Comparison of ENCODE assay signal across 10 mouse cellular contexts in the genomic region with DNA sequence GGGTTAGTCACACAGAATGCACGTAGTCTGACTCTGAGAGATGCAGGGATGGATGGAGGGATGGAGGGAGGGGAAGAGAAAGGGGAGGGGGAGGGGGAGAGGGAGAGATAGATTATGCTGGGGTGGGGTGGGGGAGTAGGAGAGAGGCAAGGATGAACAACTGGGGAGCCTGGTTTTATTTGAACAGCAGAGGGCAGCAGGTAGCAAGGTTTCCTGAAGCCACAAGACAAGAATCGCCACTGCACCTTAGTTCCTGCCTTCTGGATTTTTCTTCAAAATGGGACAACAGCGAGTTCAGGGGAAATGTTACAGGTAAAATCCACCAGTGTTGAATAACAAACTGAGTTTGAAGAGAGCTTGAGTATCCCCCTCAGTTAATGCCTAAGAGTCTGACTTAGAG. TPM values are rescaled to one million over a fixed set of nuclear protein-coding genes. Genes with fewer than 3 reads are reported as not detected.
DNase-seq lines count a peak whose midpoint lies in the region; ATAC-seq and TF ChIP-seq lines count a peak whose summit lies in the region.
"Had no signal": no experiment of that assay in that cellular context is flagged by ENCODE, and none has a peak within 500 bp of the region (broad histone marks: within the 10 kb centered on the region; RNA-seq: fewer than 3 reads in every experiment).

No protein-coding gene starts in this region.

- no peak overlapping the region for H3K27ac ChIP-seq in intestine, postnatal 0 days (ENCODE audit: low read depth, low read length)
- no peak overlapping the region for H3K27ac ChIP-seq in intestine, embryonic 15.5 days
- H3K27ac ChIP-seq in CH12.LX (ENCODE audit: insufficient read depth, low read depth): no peak overlapping the region
- no peak overlapping the region for H3K27ac ChIP-seq in embryonic facial prominence, embryonic 10.5 days (replicated peaks)
- H3K27ac ChIP-seq in layer of hippocampus, adult 2 months: no peak overlapping the region
- no peak overlapping the region for H3K27ac ChIP-seq in forebrain, embryonic 15.5 days (replicated peaks)
- H3K27ac ChIP-seq: liver, embryonic 13.5 days had no signal

- peak; percentile 77 for TF ChIP-seq RAD21 in CH12.LX (IDR thresholded peaks at IDR 0.05; ENCODE audit: low read depth, low read length)

- TF ChIP-seq POLR2A in CH12.LX (IDR thresholded peaks at IDR 0.05; ENCODE audit: low read depth, low read length): no peak

- no peaks in the 10 kb centered on the region for H3K9me3 ChIP-seq in intestine, postnatal 0 days (ENCODE audit: control insufficient read depth)
- H3K9me3 ChIP-seq in intestine, embryonic 15.5 days: no peaks in the 10 kb centered on the region
- H3K9me3 ChIP-seq in CH12.LX (replicated peaks; ENCODE audit: low read length): no peaks in the 10 kb centered on the region
- H3K9me3 ChIP-seq in embryonic facial prominence, embryonic 10.5 days: no peaks in the 10 kb centered on the region
- no peaks in the 10 kb centered on the region for H3K9me3 ChIP-seq in forebrain, embryonic 15.5 days
- H3K9me3 ChIP-seq: liver, embryonic 13.5 days had no signal

- H3K27me3 ChIP-seq in intestine, postnatal 0 days (replicated peaks; ENCODE audit: control insufficient read depth, insufficient read depth, low read length): no peaks in the 10 kb centered on the region; the same call in 1 of the 2 replicates
- H3K27me3 ChIP-seq in intestine, embryonic 15.5 days (replicated peaks): no peaks in the 10 kb centered on the region
- peaks cover 35% of the 10 kb centered on the region for H3K27me3 ChIP-seq in CH12.LX (replicated peaks)
- H3K27me3 ChIP-seq in embryonic facial prominence, embryonic 10.5 days (replicated peaks; ENCODE audit: low read depth, poor library complexity, severe bottlenecking): no peaks in the 10 kb centered on the region
- no peaks in the 10 kb centered on the region for H3K27me3 ChIP-seq in forebrain, embryonic 15.5 days

- TF ChIP-seq CTCF in intestine, postnatal 0 days (IDR thresholded peaks at IDR 0.05; ENCODE audit: low read depth): peak; percentile 75
- TF ChIP-seq CTCF in CH12.LX (conservative IDR thresholded peaks at IDR 0.05 in 1 of 2, IDR thresholded peaks at IDR 0.05 in 1 of 2; ENCODE audit: low read depth in 2 of 2, low read length in 2 of 2): peak; percentile 18 to 83; a peak in 2 of 4 replicates
- peak; percentile 75 for TF ChIP-seq CTCF in layer of hippocampus, adult 2 months (conservative IDR thresholded peaks at IDR 0.05)

- in situ Hi-C loops in CH12.LX (cut with MboI; ENCODE audit: low pct_ligation_motif_present, low pct_unique_long_range_greater_than_20kb, low sequenced_read_pairs): no loop called here

- no peaks in the 10 kb centered on the region for H3K4me1 ChIP-seq in intestine, postnatal 0 days (replicated peaks; ENCODE audit: control insufficient read depth, insufficient read depth, low read length)
- peaks cover 9% of the 10 kb centered on the region for H3K4me1 ChIP-seq in intestine, embryonic 15.5 days (replicated peaks)
- peaks cover 0 to 18% of the 10 kb centered on the region in 2 experiments; a peak in 2 of 4 replicates for H3K4me1 ChIP-seq in CH12.LX (ENCODE audit: control insufficient read depth in 1 of 2, insufficient read depth in 2 of 2)
- peaks cover 14% of the 10 kb centered on the region; the same call in 1 of the 2 replicates for H3K4me1 ChIP-seq in embryonic facial prominence, embryonic 10.5 days
- peaks cover 15% of the 10 kb centered on the region for H3K4me1 ChIP-seq in forebrain, embryonic 15.5 days

- WGBS in intestine, postnatal 0 days: 17% methylated on average over 3 of the region's 3 CpGs
- WGBS in intestine, embryonic 15.5 days: 28% methylated on average over 3 of the region's 3 CpGs
- WGBS in embryonic facial prominence, embryonic 10.5 days: 37% methylated on average over 3 of the region's 3 CpGs
- WGBS in forebrain, embryonic 15.5 days: 28% methylated on average over 3 of the region's 3 CpGs

- H3K9ac ChIP-seq in intestine, postnatal 0 days (ENCODE audit: low read depth, low read length): no peak overlapping the region
- H3K9ac ChIP-seq in intestine, embryonic 15.5 days: no peak overlapping the region
- no peak overlapping the region for H3K9ac ChIP-seq in CH12.LX (ENCODE audit: insufficient read depth, low read depth)
- no peak overlapping the region for H3K9ac ChIP-seq in forebrain, embryonic 15.5 days (replicated peaks)
- H3K9ac ChIP-seq: liver, embryonic 13.5 days had no signal

- ATAC-seq in intestine, postnatal 0 days: no peak
- ATAC-seq in intestine, embryonic 15.5 days: no peak; the same call in 1 of the 2 replicates
- ATAC-seq in forebrain, embryonic 15.5 days (replicated peaks): no peak

- DNase-seq in CH12.LX (ENCODE audit: extremely low read depth): peak; percentile 54
- DNase-seq in adrenal gland, adult 2 months: peak; percentile 34
- peak; percentile 46 for DNase-seq in embryonic facial prominence, embryonic 10.5 days (ENCODE audit: low spot score)
- peak; percentile 26 to 51 for DNase-seq in layer of hippocampus, adult 2 months (ENCODE audit: low spot score in 2 of 2)
- peak; percentile 78 for DNase-seq in retina, embryonic 14.5 days (ENCODE audit: low spot score)
- DNase-seq: liver, embryonic 13.5 days had no signal

- H3K4me3 ChIP-seq in intestine, postnatal 0 days (ENCODE audit: low read depth, low read length): no peak overlapping the region
- H3K4me3 ChIP-seq in intestine, embryonic 15.5 days (replicated peaks): no peak overlapping the region
- H3K4me3 ChIP-seq in CH12.LX (replicated peaks in 1 of 3; ENCODE audit: low read depth in 2 of 3, low read length in 2 of 3, poor library complexity in 1 of 3): no peak overlapping the region
- no peak overlapping the region for H3K4me3 ChIP-seq in embryonic facial prominence, embryonic 10.5 days
- H3K4me3 ChIP-seq in layer of hippocampus, adult 2 months: no peak overlapping the region
- H3K4me3 ChIP-seq in forebrain, embryonic 15.5 days: no peak overlapping the region
- H3K4me3 ChIP-seq: erythroblast, embryonic 14.5 days; liver, embryonic 13.5 days had no signal

- H3K36me3 ChIP-seq in intestine, postnatal 0 days (ENCODE audit: control insufficient read depth, insufficient read depth): no peaks in the 10 kb centered on the region
- H3K36me3 ChIP-seq in intestine, embryonic 15.5 days: no peaks in the 10 kb centered on the region
- no peaks in the 10 kb centered on the region for H3K36me3 ChIP-seq in CH12.LX (replicated peaks in 1 of 2; ENCODE audit: control insufficient read depth in 1 of 2, insufficient read depth in 1 of 2, low read length in 1 of 2)
- no peaks in the 10 kb centered on the region for H3K36me3 ChIP-seq in embryonic facial prominence, embryonic 10.5 days (replicated peaks)
- H3K36me3 ChIP-seq in forebrain, embryonic 15.5 days: no peaks in the 10 kb centered on the region
- H3K36me3 ChIP-seq: liver, embryonic 13.5 days had no signal

- no peaks in the 10 kb centered on the region for H3K79me2 ChIP-seq in CH12.LX (replicated peaks; ENCODE audit: control insufficient read depth, extremely low read depth, insufficient read depth, poor library complexity, severe bottlenecking)

- dilution Hi-C loops in CH12.LX (cut with MboI; ENCODE audit: extremely low pct_ligation_motif_present, extremely low pct_unique_long_range_greater_than_20kb, low sequenced_read_pairs): no loop called here

- H3K4me2 ChIP-seq in intestine, postnatal 0 days (replicated peaks; ENCODE audit: low read depth): no peak overlapping the region
- H3K4me2 ChIP-seq in intestine, embryonic 15.5 days (replicated peaks): no peak overlapping the region
- no peak overlapping the region for H3K4me2 ChIP-seq in CH12.LX (ENCODE audit: insufficient read depth, low read depth, poor library complexity, severe bottlenecking)
- no peak overlapping the region for H3K4me2 ChIP-seq in forebrain, embryonic 15.5 days (replicated peaks)
- H3K4me2 ChIP-seq: liver, embryonic 13.5 days had no signal

- no peak for TF ChIP-seq EP300 in CH12.LX (IDR thresholded peaks at IDR 0.05; ENCODE audit: low read length)

TF ChIP-seq in CH12.LX, 34 proteins besides CTCF, POLR2A, EP300 and RAD21:
- TF ChIP-seq NELFE (IDR thresholded peaks at IDR 0.05; ENCODE audit: low read depth, low read length): peak; percentile 25; the same call in 1 of the 2 replicates
- TF ChIP-seq SMC3 (IDR thresholded peaks at IDR 0.05; ENCODE audit: low read depth, low read length): peak; percentile 92
- TF ChIP-seq CHD2 (IDR thresholded peaks at IDR 0.05; ENCODE audit: low read length): no peak
- no peak for TF ChIP-seq MAFK (IDR thresholded peaks at IDR 0.05; ENCODE audit: insufficient replicate concordance, low read length)
- peak; percentile 35 for TF ChIP-seq ZC3H11A (IDR thresholded peaks at IDR 0.05; ENCODE audit: low read depth, low read length)

RNA-seq across cellular contexts. Expression of gene Umps, which starts 32.5 kb away (rescaled TPM):
- 12.4 and 13.1 TPM in 2 replicates for polyA plus RNA-seq in intestine, postnatal 0 days (2015; fragmentation: Nextera tagmentation; extraction: Ambion mirVana)
- 55.9 and 56.0 TPM in 2 replicates for polyA plus RNA-seq in intestine, embryonic 15.5 days (2015; fragmentation: Nextera tagmentation; extraction: Ambion mirVana)
- total RNA-seq in CH12.LX (2012; rRNA removed) (115 and 161 TPM in 2 replicates), CH12.LX (2014; rRNA removed) (165 and 173 TPM in 2 replicates)
- polyA plus RNA-seq in CH12.LX (2012; ENCODE audit: insufficient read length, low read depth): 155 and 161 TPM in 2 replicates
- total RNA-seq in adrenal gland, adult 2 months (2021): 10 to 100 TPM; 36.0 to 44.0 TPM
- polyA plus RNA-seq in adrenal gland, adult 2 months (2012; rRNA removed): 13.1 and 16.9 TPM in 2 replicates
- polyA plus RNA-seq in embryonic facial prominence, embryonic 10.5 days (2016; fragmentation: Nextera tagmentation; extraction: Ambion mirVana): 105 and 106 TPM in 2 replicates
- 10 to 100 TPM; 17.1 to 17.2 TPM for total RNA-seq in layer of hippocampus, adult 2 months (2021)
- 32.9 and 34.5 TPM in 2 replicates for polyA plus RNA-seq in forebrain, embryonic 15.5 days (2015; fragmentation: Nextera tagmentation; extraction: Ambion mirVana)
